Mouse (Mus musculus) layer of hippocampus, postnatal 25 days (tissue): Measurements from ENCODE around the gene Anln. TPM values are rescaled to one million over a fixed set of nuclear protein-coding genes. Genes with fewer than 3 reads are reported as not detected.
A peak's percentile ranks its signal among the peaks of the same experiment; 100 is the strongest.
"Not testable (repeated sequence)": the region's sequence is repeated elsewhere in the genome, so short reads cannot be mapped to it uniquely, and the experiment has no call there.

Experiments
- DNase-seq, 2 experiments: peaks; one replicate each; pipeline ENCODE4 v3.0.0; 2022; ENCODE audit warnings: mixed read lengths in 2 of 2, low spot score in 1 of 2; ENCODE audit errors: extremely low spot score in 1 of 2
- total RNA-seq, 2 experiments: library from RNA; stranded (reverse); gene quantifications; 2 replicates each; pipeline ENCODE4 v1.2.3; 2021

Anln gene
- total RNA-seq, 2 experiments from 2014 or later, result 17.9 to 23.8 TPM

GRCm38 (mm10) chr9:22403501-22403900 is 14.5 kb upstream of the Anln start:
- DNase-seq, result not testable (repeated sequence)

GRCm38 (mm10) chr9:22402976-22403375 is 14.0 kb upstream of the Anln start:
- no peak for DNase-seq

- DNase-seq, result no peak
Measured at GRCm38 (mm10) chr9:22402001-22402400, 13.0 kb upstream of the Anln start.

- no peak for DNase-seq
Measured at GRCm38 (mm10) chr9:22399021-22399420, 10.0 kb upstream of the Anln start.

GRCm38 (mm10) chr9:22394725-22395124 is 5.7 kb upstream of the Anln start:
- no peak for DNase-seq

GRCm38 (mm10) chr9:22390390-22390789 is 1.4 kb upstream of the Anln start:
- no peak for DNase-seq

GRCm38 (mm10) chr9:22389736-22390245 is 803 bp upstream of the Anln start:
- DNase-seq, result no peak

GRCm38 (mm10) chr9:22388401-22388980 is 497 bp downstream of the Anln start:
- no peak for DNase-seq

GRCm38 (mm10) chr9:22387901-22388300 is 1.1 kb downstream of the Anln start:
- no peak for DNase-seq

- no peak for DNase-seq
Measured at GRCm38 (mm10) chr9:22385890-22386289, 3.1 kb downstream of the Anln start.

GRCm38 (mm10) chr9:22376086-22376485 is 12.9 kb downstream of the Anln start:
- DNase-seq, result peak; percentile 7 to 11

GRCm38 (mm10) chr9:22372760-22373159 is 16.2 kb downstream of the Anln start:
- DNase-seq, result no peak

GRCm38 (mm10) chr9:22368030-22368429 is 21.0 kb downstream of the Anln start:
- no peak for DNase-seq

- DNase-seq, result no peak
Measured at GRCm38 (mm10) chr9:22366621-22367020, 22.4 kb downstream of the Anln start.

GRCm38 (mm10) chr9:22366221-22366620 is 22.8 kb downstream of the Anln start:
- DNase-seq, result no peak

GRCm38 (mm10) chr9:22360916-22361315 is 28.1 kb downstream of the Anln start:
- DNase-seq, result no peak

GRCm38 (mm10) chr9:22355919-22356318 is 33.1 kb downstream of the Anln start:
- DNase-seq, result no peak

GRCm38 (mm10) chr9:22353901-22354300 is 35.1 kb downstream of the Anln start:
- DNase-seq, result no peak

GRCm38 (mm10) chr9:22353465-22353864 is 35.5 kb downstream of the Anln start:
- DNase-seq, result no peak

- no peak for DNase-seq
Measured at GRCm38 (mm10) chr9:22340331-22340730, 48.7 kb downstream of the Anln start.

- DNase-seq, result no peak
Measured at GRCm38 (mm10) chr9:22337217-22337616, 51.8 kb downstream of the Anln start.
